Mouse (Mus musculus): ENCODE measurements at regions not wholly inside any gene's neighbourhood (a gene's known extent, or its start where the extent isn't known, plus 50 kb on each side); places are given as distances from the start of the nearest gene placed in this dataset.

- Histone ChIP-seq H3K4me3 (ENCODE audit: low read length) (no peak overlapping the region), H3K4me2 (replicated peaks; ENCODE audit: low read depth, low read length) (no peak overlapping the region), H3K27ac (ENCODE audit: low read depth, low read length) (no peak overlapping the region), H3K4me1 (ENCODE audit: control insufficient read depth, insufficient read depth, low read length) (no peaks in the 10 kb centered on the region), H3K27me3 (ENCODE audit: control insufficient read depth, insufficient read depth, low read length) (no peaks in the 10 kb centered on the region), H3K36me3 (ENCODE audit: control insufficient read depth, insufficient read depth, low read length) (no peaks in the 10 kb centered on the region), H3K9me3 (ENCODE audit: control insufficient read depth, low read length) (no peaks in the 10 kb centered on the region), H3K9ac (ENCODE audit: low read depth, low read length) (no peak overlapping the region)
- WGBS, result 65% methylated on average over 7 of the region's 7 CpGs
- ATAC-seq (ENCODE audit: low FRiP score, low TSS enrichment), result no peak
These were observed 78.7 kb upstream of the Gm6793 start for GRCm38 (mm10) chr8:112093554-112093953.

- Histone ChIP-seq H3K4me2 (replicated peaks; ENCODE audit: low read depth, low read length) (no peak overlapping the region), H3K4me1 (ENCODE audit: control insufficient read depth, insufficient read depth, low read length) (no peaks in the 10 kb centered on the region), H3K9ac (ENCODE audit: low read depth, low read length) (no peak overlapping the region), H3K27ac (ENCODE audit: low read depth, low read length) (no peak overlapping the region), H3K36me3 (ENCODE audit: control insufficient read depth, insufficient read depth, low read length) (no peaks in the 10 kb centered on the region), H3K27me3 (ENCODE audit: control insufficient read depth, insufficient read depth, low read length) (no peaks in the 10 kb centered on the region), H3K4me3 (ENCODE audit: low read length) (no peak overlapping the region), H3K9me3 (ENCODE audit: control insufficient read depth, low read length) (no peaks in the 10 kb centered on the region)
- 35% methylated on average over 3 of the region's 3 CpGs for WGBS
- no peak for ATAC-seq (ENCODE audit: low FRiP score, low TSS enrichment)
These were observed 78.0 kb upstream of the Gm6793 start for GRCm38 (mm10) chr8:112092831-112093230.

- WGBS, result 67% methylated on average over 10 of the region's 10 CpGs
- H3K4me3 ChIP-seq (ENCODE audit: low read length), result no peak overlapping the region
- H3K9me3 ChIP-seq (ENCODE audit: control insufficient read depth, low read length), result no peaks in the 10 kb centered on the region
- H3K27me3 ChIP-seq (ENCODE audit: control insufficient read depth, insufficient read depth, low read length), result no peaks in the 10 kb centered on the region
- no peaks in the 10 kb centered on the region for H3K4me1 ChIP-seq (ENCODE audit: control insufficient read depth, insufficient read depth, low read length)
- no peaks in the 10 kb centered on the region for H3K36me3 ChIP-seq (ENCODE audit: control insufficient read depth, insufficient read depth, low read length)
- no peak overlapping the region for H3K4me2 ChIP-seq (replicated peaks; ENCODE audit: low read depth, low read length)
- no peak overlapping the region for H3K27ac ChIP-seq (ENCODE audit: low read depth, low read length)
- H3K9ac ChIP-seq (ENCODE audit: low read depth, low read length), result no peak overlapping the region
- ATAC-seq (ENCODE audit: low FRiP score, low TSS enrichment), result no peak
These were observed 63.8 kb upstream of the Gm6793 start for GRCm38 (mm10) chr8:112078621-112079020.

- H3K27ac ChIP-seq (ENCODE audit: low read depth, low read length), result no peak overlapping the region
- no peak overlapping the region for H3K9ac ChIP-seq (ENCODE audit: low read depth, low read length)
- WGBS, result 78% methylated on average over 14 of the region's 14 CpGs
- no peak overlapping the region for H3K4me2 ChIP-seq (replicated peaks; ENCODE audit: low read depth, low read length)
- no peaks in the 10 kb centered on the region for H3K27me3 ChIP-seq (ENCODE audit: control insufficient read depth, insufficient read depth, low read length)
- no peak for ATAC-seq (ENCODE audit: low FRiP score, low TSS enrichment)
- no peak overlapping the region for H3K4me3 ChIP-seq (ENCODE audit: low read length)
- no peaks in the 10 kb centered on the region for H3K36me3 ChIP-seq (ENCODE audit: control insufficient read depth, insufficient read depth, low read length)
- H3K4me1 ChIP-seq (ENCODE audit: control insufficient read depth, insufficient read depth, low read length), result no peaks in the 10 kb centered on the region
- no peaks in the 10 kb centered on the region for H3K9me3 ChIP-seq (ENCODE audit: control insufficient read depth, low read length)
These were observed 57.4 kb upstream of the Gm6793 start for GRCm38 (mm10) chr8:112072205-112072604.

GRCm38 (mm10) chr8:112070251-112070650 is 55.4 kb upstream of the Gm6793 start:
- Histone ChIP-seq H3K9me3 (ENCODE audit: control insufficient read depth, low read length) (no peaks in the 10 kb centered on the region), H3K4me1 (ENCODE audit: control insufficient read depth, insufficient read depth, low read length) (no peaks in the 10 kb centered on the region), H3K36me3 (ENCODE audit: control insufficient read depth, insufficient read depth, low read length) (no peaks in the 10 kb centered on the region), H3K27ac (ENCODE audit: low read depth, low read length) (no peak overlapping the region), H3K9ac (ENCODE audit: low read depth, low read length) (no peak overlapping the region), H3K4me3 (ENCODE audit: low read length) (no peak overlapping the region), H3K27me3 (ENCODE audit: control insufficient read depth, insufficient read depth, low read length) (no peaks in the 10 kb centered on the region), H3K4me2 (replicated peaks; ENCODE audit: low read depth, low read length) (no peak overlapping the region)
- no peak for ATAC-seq (ENCODE audit: low FRiP score, low TSS enrichment)
- WGBS, result 88% methylated on average over 8 of the region's 8 CpGs

All from kidney, embryonic 14.5 days (tissue).